Mouse (Mus musculus) liver, embryonic 13.5 days (tissue): ENCODE results near the gene Magi2. TPM values are rescaled to one million over a fixed set of nuclear protein-coding genes. Genes with fewer than 3 reads are reported as not detected.
"Not testable (repeated sequence)": the region's sequence is repeated elsewhere in the genome, so short reads cannot be mapped to it uniquely, and the experiment has no call there.

ENCODE experiments used
- ATAC-seq: fragments of 200-750 bp; cut with Nextera tagmentation; 2 replicates; pipeline ENCODE4 v1.8.0; 2017; ENCODE audit warnings: low read depth, mild to moderate bottlenecking, moderate number of reproducible peaks, moderate library complexity
- DNase-seq: peaks from one replicate; pipeline ENCODE4 v3.0.0; 2022
- H3K27ac ChIP-seq: fragments of 300-500 bp; sonication (generic); 2 replicates; pipeline ENCODE4 v1.5.1; 2015; ENCODE audit warnings: moderate library complexity, mild to moderate bottlenecking, inconsistent platforms
- H3K27me3 ChIP-seq: fragments of 300-500 bp; sonication (generic); 2 replicates; pipeline ENCODE4 v1.6.1; 2015; ENCODE audit warnings: mild to moderate bottlenecking, inconsistent platforms
- H3K36me3 ChIP-seq: fragments of 300-500 bp; sonication (generic); 2 replicates; pipeline ENCODE4 v1.6.1; 2015; ENCODE audit warnings: mild to moderate bottlenecking, inconsistent platforms
- H3K4me1 ChIP-seq: fragments of 300-500 bp; sonication (generic); replicated peaks from 2 replicates; pipeline ENCODE4 v1.6.1; 2015; ENCODE audit warnings: inconsistent platforms
- H3K4me2 ChIP-seq: fragments of 300-500 bp; sonication (generic); 2 replicates; pipeline ENCODE4 v1.6.1; 2015; ENCODE audit warnings: inconsistent platforms, mild to moderate bottlenecking, moderate library complexity
- H3K4me3 ChIP-seq: fragments of 300-500 bp; sonication (generic); replicated peaks from 2 replicates; pipeline ENCODE4 v1.5.1; 2015; ENCODE audit warnings: mild to moderate bottlenecking, inconsistent platforms
- H3K9ac ChIP-seq: fragments of 300-500 bp; sonication (generic); 2 replicates; pipeline ENCODE4 v1.6.1; 2015; ENCODE audit warnings: mild to moderate bottlenecking, inconsistent platforms
- H3K9me3 ChIP-seq: fragments of 300-500 bp; sonication (generic); replicated peaks from 2 replicates; pipeline ENCODE4 v1.6.1; 2016; ENCODE audit warnings: inconsistent platforms
- WGBS: fragments of 180-500 bp; shearing (Covaris S2); methylation state at CpG from one replicate; pipeline ENCODE4 v1.1.7; 2015; ENCODE audit not compliant: insufficient replicate concordance; 5-methylcytosine and 5-hydroxymethylcytosine counted together
- polyA plus RNA-seq: library from polyadenylated mRNA; unstranded; fragments of >200 nt; fragmentation: Nextera tagmentation; extraction: Ambion mirVana; gene quantifications from 2 replicates; pipeline ENCODE4 v1.2.1, GENCODE M21; 2015

Magi2 gene
- polyA plus RNA-seq, 1 experiment from 2014 or later: 0.28 TPM

DNA sequence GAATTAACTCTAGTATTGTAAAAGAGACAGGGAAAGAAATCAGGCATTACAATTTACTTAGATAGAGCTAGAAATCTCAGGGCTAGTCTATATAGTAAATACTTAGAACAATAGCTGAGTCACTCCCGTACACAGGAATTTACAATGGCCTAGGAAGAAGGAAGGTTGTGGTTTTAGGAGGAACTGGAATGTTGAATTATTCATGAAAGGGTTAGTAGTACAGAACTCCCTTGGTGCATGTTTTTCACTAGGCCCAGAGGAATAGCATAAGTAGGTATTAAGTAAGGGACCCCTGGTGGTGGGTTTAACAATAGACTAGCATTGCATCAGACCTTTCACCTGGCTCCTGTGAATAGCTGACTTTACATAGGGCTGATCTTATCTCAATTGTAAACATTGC, 339.3 kb downstream of the Magi2 start:
- not testable (repeated sequence) for H3K4me1 ChIP-seq, H3K9me3 ChIP-seq, DNase-seq, H3K27ac ChIP-seq, H3K36me3 ChIP-seq, H3K9ac ChIP-seq, H3K4me2 ChIP-seq, H3K27me3 ChIP-seq, ATAC-seq, H3K4me3 ChIP-seq
- 47% methylated on average over 1 of the region's 1 CpGs for WGBS

- DNase-seq (no peak), ATAC-seq (no peak)
- Histone ChIP-seq H3K27me3 (no peaks in the 10 kb centered on the region), H3K9me3 (no peaks in the 10 kb centered on the region), H3K4me1 (no peaks in the 10 kb centered on the region), H3K27ac (no peak overlapping the region), H3K9ac (no peak overlapping the region), H3K4me2 (no peak overlapping the region), H3K36me3 (no peaks in the 10 kb centered on the region), H3K4me3 (no peak overlapping the region)
- WGBS: 59% methylated on average over 5 of the region's 5 CpGs
These were observed 380.9 kb downstream of the Magi2 start for GRCm38 (mm10) chr5:19607700-19608099.

DNA sequence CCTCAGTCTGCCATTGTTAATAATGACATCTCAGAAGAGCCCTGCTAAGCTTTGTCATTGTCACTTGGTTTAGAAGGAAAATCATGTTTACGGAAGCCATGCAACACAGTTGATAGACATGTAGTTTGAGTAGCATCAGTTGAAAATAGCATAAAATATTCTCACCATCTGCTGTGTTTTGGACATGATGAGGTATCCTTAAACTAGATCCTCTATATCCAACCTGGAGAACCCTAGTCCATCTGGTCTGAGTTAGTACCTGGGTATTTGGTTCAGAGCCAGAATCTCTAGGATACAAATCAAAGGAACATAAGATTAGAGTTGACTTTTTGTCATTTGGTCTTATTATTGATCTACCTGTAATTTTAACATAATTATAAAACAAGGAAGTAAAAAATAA, 385.0 kb downstream of the Magi2 start:
- no peak for ATAC-seq
- 84% methylated on average over 1 of the region's 1 CpGs for WGBS

GRCm38 (mm10) chr5:19621678-19622077, 394.8 kb downstream of the Magi2 start:
- WGBS: 72% methylated on average over 5 of the region's 5 CpGs
- no peak overlapping the region for H3K27ac ChIP-seq
- no peaks in the 10 kb centered on the region for H3K27me3 ChIP-seq
- H3K9me3 ChIP-seq: no peaks in the 10 kb centered on the region
- no peak overlapping the region for H3K4me2 ChIP-seq
- ATAC-seq (no peak), DNase-seq (no peak)
- no peaks in the 10 kb centered on the region for H3K36me3 ChIP-seq
- H3K9ac ChIP-seq: no peak overlapping the region
- no peaks in the 10 kb centered on the region for H3K4me1 ChIP-seq
- H3K4me3 ChIP-seq: no peak overlapping the region

More for the DNA sequence above, 385.0 kb downstream of the Magi2 start:
- Histone ChIP-seq H3K4me1 (no peaks in the 10 kb centered on the region), H3K9me3 (no peaks in the 10 kb centered on the region), H3K27ac (no peak overlapping the region), H3K36me3 (no peaks in the 10 kb centered on the region), H3K4me3 (no peak overlapping the region), H3K27me3 (no peaks in the 10 kb centered on the region), H3K9ac (no peak overlapping the region), H3K4me2 (no peak overlapping the region)
- no peak for DNase-seq

DNA sequence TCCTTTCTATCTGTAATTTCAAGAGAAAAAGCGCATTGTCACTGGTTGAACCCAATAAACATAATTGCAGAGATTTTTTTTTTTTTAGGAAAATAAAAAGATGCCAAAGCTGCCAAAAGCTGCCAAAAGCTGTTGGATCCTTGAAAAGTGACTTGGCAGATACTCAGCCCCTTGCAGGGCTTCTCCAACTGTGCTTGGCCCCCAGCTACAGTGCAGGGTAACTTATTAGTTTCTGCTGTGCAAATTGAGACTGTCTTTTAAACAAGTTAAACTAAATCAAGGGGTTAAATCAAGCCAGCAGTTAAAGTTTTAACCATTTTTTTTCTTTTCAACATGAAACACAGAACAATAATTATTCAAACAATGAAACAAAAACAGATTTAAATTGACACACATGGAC, 407.1 kb downstream of the Magi2 start:
- DNase-seq: no peak
- 81% methylated on average over 1 of the region's 1 CpGs for WGBS
- Histone ChIP-seq H3K4me2 (no peak overlapping the region), H3K9ac (no peak overlapping the region), H3K27ac (no peak overlapping the region), H3K4me3 (no peak overlapping the region), H3K27me3 (no peaks in the 10 kb centered on the region), H3K4me1 (no peaks in the 10 kb centered on the region), H3K36me3 (no peaks in the 10 kb centered on the region), H3K9me3 (no peaks in the 10 kb centered on the region)
- ATAC-seq: no peak

- no peak overlapping the region for H3K9ac ChIP-seq
- no peak for ATAC-seq
- no peaks in the 10 kb centered on the region for H3K9me3 ChIP-seq
- H3K4me1 ChIP-seq: no peaks in the 10 kb centered on the region
- DNase-seq: no peak
- no peaks in the 10 kb centered on the region for H3K36me3 ChIP-seq
- no peak overlapping the region for H3K4me3 ChIP-seq
- H3K27me3 ChIP-seq: no peaks in the 10 kb centered on the region
- no peak overlapping the region for H3K4me2 ChIP-seq
- WGBS: 59% methylated on average over 2 of the region's 2 CpGs
- no peak overlapping the region for H3K27ac ChIP-seq
These were observed 411.0 kb downstream of the Magi2 start for GRCm38 (mm10) chr5:19637789-19638188.

DNA sequence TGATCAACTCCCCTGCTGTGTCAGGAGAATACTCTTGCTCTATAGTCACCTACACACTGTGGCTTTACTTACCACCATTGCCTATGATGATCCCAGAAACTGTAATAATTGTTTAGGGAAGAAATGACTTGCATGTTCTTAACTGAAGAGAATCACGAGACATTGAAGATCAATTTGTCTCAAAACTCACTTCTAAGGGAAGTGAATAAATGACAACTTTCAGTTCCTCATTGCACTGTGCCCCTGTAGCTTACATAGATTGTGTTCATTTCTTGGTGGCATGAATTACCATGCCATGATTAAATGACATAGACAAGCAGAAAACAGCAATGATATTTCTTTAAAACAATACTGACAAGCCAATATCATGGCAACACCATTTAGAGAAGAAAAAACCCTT, 429.1 kb downstream of the Magi2 start:
- H3K27ac ChIP-seq: no peak overlapping the region
- H3K9me3 ChIP-seq: no peaks in the 10 kb centered on the region
- H3K4me2 ChIP-seq: no peak overlapping the region
- 41% methylated on average over 1 of the region's 1 CpGs for WGBS
- ATAC-seq (no peak), DNase-seq (no peak)
- H3K9ac ChIP-seq: no peak overlapping the region
- no peaks in the 10 kb centered on the region for H3K4me1 ChIP-seq
- no peaks in the 10 kb centered on the region for H3K36me3 ChIP-seq
- H3K4me3 ChIP-seq: no peak overlapping the region
- no peaks in the 10 kb centered on the region for H3K27me3 ChIP-seq

DNA sequence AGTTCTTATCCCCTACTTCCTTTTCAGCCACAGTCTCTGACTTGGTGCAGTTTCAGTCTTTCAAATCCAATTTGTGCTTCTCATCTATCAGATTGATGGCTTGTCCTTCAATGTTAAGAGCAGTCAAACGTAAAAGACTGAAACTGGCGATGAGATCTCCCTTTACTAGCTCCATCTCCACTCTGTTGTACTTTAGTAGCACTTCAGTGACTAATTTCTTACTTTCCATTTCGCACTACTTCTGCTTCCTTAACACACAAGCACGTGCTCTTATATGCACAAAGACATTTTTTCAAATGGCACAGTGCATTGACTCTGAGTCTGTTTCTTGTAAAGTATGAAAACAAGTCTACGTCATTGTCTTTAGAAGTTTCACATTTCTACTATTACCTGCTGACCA, 439.6 kb downstream of the Magi2 start:
- Histone ChIP-seq H3K9ac (no peak overlapping the region), H3K27ac (no peak overlapping the region), H3K4me2 (no peak overlapping the region), H3K4me3 (no peak overlapping the region), H3K9me3 (no peaks in the 10 kb centered on the region), H3K27me3 (no peaks in the 10 kb centered on the region), H3K4me1 (no peaks in the 10 kb centered on the region), H3K36me3 (no peaks in the 10 kb centered on the region)
- ATAC-seq: no peak
- WGBS: 59% methylated on average over 5 of the region's 5 CpGs
- DNase-seq: no peak

GRCm38 (mm10) chr5:19717296-19717695, 490.5 kb downstream of the Magi2 start:
- ATAC-seq (no peak), DNase-seq (no peak)
- Histone ChIP-seq H3K27me3 (no peaks in the 10 kb centered on the region), H3K27ac (no peak overlapping the region), H3K4me3 (no peak overlapping the region), H3K4me1 (no peaks in the 10 kb centered on the region), H3K9ac (no peak overlapping the region), H3K9me3 (no peaks in the 10 kb centered on the region), H3K4me2 (no peak overlapping the region), H3K36me3 (no peaks in the 10 kb centered on the region)
- 72% methylated on average over 2 of the region's 2 CpGs for WGBS

DNA sequence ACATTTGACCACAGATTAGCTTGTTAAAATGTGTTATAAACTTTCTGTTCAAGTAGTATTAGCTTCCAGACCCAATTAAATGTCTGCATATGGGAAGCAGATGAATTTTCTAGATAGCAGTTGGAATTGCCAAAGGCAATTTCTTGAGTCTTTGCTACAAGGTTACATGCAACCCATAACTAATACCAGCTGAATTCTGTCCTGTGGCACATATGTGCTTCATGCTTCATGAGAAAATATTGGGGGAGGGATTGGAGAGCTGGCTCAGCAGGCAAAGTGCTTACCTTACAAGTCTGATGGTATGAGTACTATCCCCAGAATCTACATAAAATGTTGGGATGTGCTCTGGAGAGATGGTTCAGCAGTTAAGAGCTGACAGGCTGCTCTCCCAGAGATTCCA, 499.4 kb downstream of the Magi2 start:
- Histone ChIP-seq H3K4me3 (no peak overlapping the region), H3K4me1 (no peaks in the 10 kb centered on the region), H3K36me3 (no peaks in the 10 kb centered on the region), H3K4me2 (no peak overlapping the region), H3K27me3 (no peaks in the 10 kb centered on the region), H3K9ac (no peak overlapping the region), H3K27ac (no peak overlapping the region), H3K9me3 (no peaks in the 10 kb centered on the region)
- ATAC-seq: no peak
- no peak for DNase-seq

DNA sequence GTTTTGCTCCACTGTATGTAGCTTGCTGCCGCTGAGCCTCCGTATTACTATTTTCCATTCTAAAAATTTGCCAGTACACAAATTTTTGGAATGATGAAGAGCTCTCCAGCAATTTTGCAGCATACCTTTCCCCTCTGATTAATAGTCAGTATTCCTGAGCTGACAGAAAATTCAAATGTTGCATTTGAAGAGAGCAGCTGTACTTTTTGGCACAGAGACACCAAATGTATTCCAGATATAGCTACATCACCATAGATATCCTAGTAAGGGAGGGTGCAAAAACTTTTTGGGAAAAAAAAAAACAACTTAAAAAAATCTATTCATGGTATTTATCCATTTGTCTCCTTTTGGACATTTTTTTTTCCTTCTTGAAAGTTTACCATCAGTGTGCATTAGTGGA, 518.5 kb downstream of the Magi2 start:
- no peak overlapping the region for H3K27ac ChIP-seq
- no peaks in the 10 kb centered on the region for H3K27me3 ChIP-seq
- no peak overlapping the region for H3K9ac ChIP-seq
- DNase-seq (no peak), ATAC-seq (no peak)
- H3K4me3 ChIP-seq: no peak overlapping the region
- 92% methylated on average over 2 of the region's 2 CpGs for WGBS
- H3K9me3 ChIP-seq: no peaks in the 10 kb centered on the region
- H3K4me1 ChIP-seq: no peaks in the 10 kb centered on the region
- no peak overlapping the region for H3K4me2 ChIP-seq
- no peaks in the 10 kb centered on the region for H3K36me3 ChIP-seq

GRCm38 (mm10) chr5:19745916-19746315, 519.1 kb downstream of the Magi2 start:
- H3K4me3 ChIP-seq: no peak overlapping the region
- WGBS: 59% methylated on average over 6 of the region's 6 CpGs
- no peak overlapping the region for H3K9ac ChIP-seq
- no peak overlapping the region for H3K4me2 ChIP-seq
- DNase-seq (no peak), ATAC-seq (no peak)
- H3K9me3 ChIP-seq: no peaks in the 10 kb centered on the region
- H3K27ac ChIP-seq: no peak overlapping the region
- H3K27me3 ChIP-seq: no peaks in the 10 kb centered on the region
- no peaks in the 10 kb centered on the region for H3K4me1 ChIP-seq
- no peaks in the 10 kb centered on the region for H3K36me3 ChIP-seq
